Comparison of ENCODE assay signal across 10 mouse cellular contexts in genomic region chr2:152012222-152012621, GRCm38 (mm10). TPM values are rescaled to one million over a fixed set of nuclear protein-coding genes. Genes with fewer than 3 reads are reported as not detected.
DNase-seq lines count a peak whose midpoint lies in the region; ATAC-seq lines count a peak whose summit lies in the region.
"Had no signal": no experiment of that assay in that cellular context is flagged by ENCODE, and none has a peak within 500 bp of the region (broad histone marks: within the 10 kb centered on the region; RNA-seq: fewer than 3 reads in every experiment).

No protein-coding gene starts in this region.

- peaks cover 7% of the 10 kb centered on the region; the same call in 1 of the 2 replicates for H3K27me3 ChIP-seq in heart, embryonic 11.5 days (ENCODE audit: control insufficient read depth, insufficient read depth, low read length)
- no peaks in the 10 kb centered on the region for H3K27me3 ChIP-seq in intestine, embryonic 15.5 days (replicated peaks)

- H3K27ac ChIP-seq in heart, embryonic 11.5 days (ENCODE audit: low read depth, low read length): no peak overlapping the region
- 0 out of 2 replicates have a peak overlapping the region, but pooled peaks have one; percentile 44 for H3K27ac ChIP-seq in intestine, embryonic 15.5 days

- H3K9ac ChIP-seq in heart, embryonic 11.5 days (ENCODE audit: low read depth, low read length): no peak overlapping the region
- H3K9ac ChIP-seq in intestine, embryonic 15.5 days: no peak overlapping the region

- 76% methylated on average over 4 of the region's 4 CpGs for WGBS in heart, embryonic 11.5 days (ENCODE audit: insufficient replicate concordance)
- 55% methylated on average over 4 of the region's 4 CpGs for WGBS in intestine, embryonic 15.5 days

- no peaks in the 10 kb centered on the region for H3K4me1 ChIP-seq in heart, embryonic 11.5 days (ENCODE audit: control insufficient read depth, insufficient read depth, low read length)
- no peaks in the 10 kb centered on the region for H3K4me1 ChIP-seq in intestine, embryonic 15.5 days (replicated peaks)

- H3K4me2 ChIP-seq in heart, embryonic 11.5 days: no peak overlapping the region
- no peak overlapping the region for H3K4me2 ChIP-seq in intestine, embryonic 15.5 days (replicated peaks)

- H3K9me3 ChIP-seq in heart, embryonic 11.5 days (replicated peaks; ENCODE audit: control insufficient read depth, low read length): no peaks in the 10 kb centered on the region
- no peaks in the 10 kb centered on the region for H3K9me3 ChIP-seq in intestine, embryonic 15.5 days

- H3K4me3 ChIP-seq in heart, embryonic 11.5 days (ENCODE audit: low read depth, low read length): no peak overlapping the region
- H3K4me3 ChIP-seq in intestine, embryonic 15.5 days (replicated peaks): no peak overlapping the region
- H3K4me3 ChIP-seq: myocyte had no signal

- DNase-seq in heart, adult 9 months (ENCODE audit: low spot score in 2 of 2): peak; percentile 41 to 67
- DNase-seq in R1 (ENCODE audit: low read depth, low spot score): peak; percentile 93
- DNase-seq in lung, postnatal 10 days: peak; percentile 45
- no peak for DNase-seq in thymus, adult 18-20 months
- no peak for DNase-seq in gastrocnemius, adult 8-10 months (ENCODE audit: low spot score in 2 of 2)
- DNase-seq: cerebellum, adult 9-10 months had no signal

- no peak; the same call in 1 of the 2 replicates for ATAC-seq in heart, embryonic 11.5 days (replicated peaks; ENCODE audit: insufficient number of reproducible peaks, low FRiP score, low TSS enrichment)
- ATAC-seq in intestine, embryonic 15.5 days: peak; percentile 73
- ATAC-seq in megakaryocyte progenitor cell, adult 5-6 weeks (replicated peaks; ENCODE audit: poor library complexity): no peak

- H3K36me3 ChIP-seq in heart, embryonic 11.5 days (ENCODE audit: control insufficient read depth, insufficient read depth, low read length): no peaks in the 10 kb centered on the region
- H3K36me3 ChIP-seq in intestine, embryonic 15.5 days: no peaks in the 10 kb centered on the region

RNA-seq across cellular contexts. Expression of gene Slc52a3, which starts 15.9 kb away (rescaled TPM):
- 0.80 and 0.86 TPM in 2 replicates for polyA plus RNA-seq in heart, embryonic 11.5 days (2014; fragmentation: Nextera tagmentation; extraction: Ambion mirVana)
- polyA plus RNA-seq in intestine, embryonic 15.5 days (2015; fragmentation: Nextera tagmentation; extraction: Ambion mirVana): 3.9 and 5.4 TPM in 2 replicates
- 0.22 TPM in 1 of 2 replicates, not detected in the other for total RNA-seq in megakaryocyte progenitor cell, adult 5-6 weeks (2015)
- 0.12 TPM in 1 of 2 replicates, not detected in the other for total RNA-seq in megakaryocyte progenitor cell, adult 5-6 weeks (2017)
- total RNA-seq in gastrocnemius, adult 8-10 months (2022): under 1 TPM; 0.31 to 0.72 (median 0.57) TPM

RNA-seq across cellular contexts. Expression of gene Fam110a, which starts 32.2 kb away (rescaled TPM):
- 9.7 and 10.5 TPM in 2 replicates for polyA plus RNA-seq in heart, embryonic 11.5 days (2014; fragmentation: Nextera tagmentation; extraction: Ambion mirVana)
- polyA plus RNA-seq in intestine, embryonic 15.5 days (2015; fragmentation: Nextera tagmentation; extraction: Ambion mirVana): 22.5 and 23.7 TPM in 2 replicates
- 5.6 and 8.2 TPM in 2 replicates for total RNA-seq in megakaryocyte progenitor cell, adult 5-6 weeks (2015)
- total RNA-seq in megakaryocyte progenitor cell, adult 5-6 weeks (2017): 3.8 and 4.6 TPM in 2 replicates
- total RNA-seq in gastrocnemius, adult 8-10 months (2022): 1 to 10 TPM; 1.3 to 1.5 (median 1.4) TPM

Comparison
In these comparisons a context has a peak if more than half of its experiments do, and no peak if none do; other contexts are left out.
1. DNase-seq: peak in heart, adult 9 months (2 of 2), R1 (single experiment) and lung, postnatal 10 days (single experiment); none in thymus, adult 18-20 months (0 of 2) and gastrocnemius, adult 8-10 months (0 of 2).